Mouse (Mus musculus) megakaryocyte, embryonic 14.5 days (primary cell): ENCODE results near the gene Npb.

Experiments used
- FLI1 ChIP-seq: IDR thresholded peaks from 2 replicates; pipeline ENCODE4 v1.6.1; 2012; ENCODE audit warnings: low read length, inconsistent platforms, mixed read lengths
- GATA1 ChIP-seq: IDR thresholded peaks from 3 replicates; pipeline ENCODE4 v1.6.1; 2012; ENCODE audit warnings: mixed read lengths, low read length, inconsistent platforms, borderline replicate concordance

DNA sequence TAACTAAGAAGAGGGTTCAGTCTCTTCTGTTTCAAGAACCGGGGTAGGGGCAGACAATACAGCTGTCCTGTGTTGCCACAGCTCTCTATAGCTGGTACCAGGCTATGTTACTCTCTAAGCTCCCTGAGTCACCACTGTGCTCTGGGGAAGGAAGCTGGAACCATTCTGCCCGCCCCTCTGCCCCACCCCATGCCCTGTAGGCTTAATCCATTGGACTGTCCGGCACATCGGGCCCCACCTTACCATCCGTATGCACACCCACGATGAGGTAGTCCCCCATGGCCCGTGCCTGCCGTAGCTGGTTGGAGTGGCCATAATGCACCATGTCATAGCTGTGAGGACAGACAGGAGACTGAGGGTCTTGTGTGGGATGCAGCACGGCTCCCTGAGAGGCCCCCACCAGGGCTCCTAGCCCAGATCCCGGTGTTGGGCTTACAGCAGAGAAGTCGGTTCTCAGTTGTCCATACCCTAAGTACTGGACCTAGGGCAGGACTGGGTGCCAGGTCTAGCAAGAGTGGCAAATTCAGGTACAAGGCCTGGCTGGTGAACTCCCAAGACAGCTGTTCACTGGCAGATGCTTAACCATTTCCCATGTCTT lies 7.4 kb downstream of the Npb start:
- TF ChIP-seq FLI1: no peak
- no peak for TF ChIP-seq GATA1
